ENCODE assay signal across 18 mouse cellular contexts in genomic region chr11:76283841-76284240, GRCm38 (mm10). TPM values are rescaled to one million over a fixed set of nuclear protein-coding genes. Genes with fewer than 3 reads are reported as not detected.
DNase-seq lines count a peak whose midpoint lies in the region; ATAC-seq and TF ChIP-seq lines count a peak whose summit lies in the region.
"Had no signal": no experiment of that assay in that cellular context is flagged by ENCODE, and none has a peak within 500 bp of the region (broad histone marks: within the 10 kb centered on the region; RNA-seq: fewer than 3 reads in every experiment).

No protein-coding gene starts in this region.

- H3K36me3 ChIP-seq in lung, postnatal 0 days (ENCODE audit: insufficient read depth, low read length) = no peaks in the 10 kb centered on the region
- H3K36me3 ChIP-seq: embryonic facial prominence, embryonic 13.5 days; heart, embryonic 12.5 days; hindbrain, embryonic 15.5 days had no signal

- H3K4me3 ChIP-seq in lung, postnatal 0 days (ENCODE audit: low read depth, low read length) = no peak overlapping the region
- no peak overlapping the region for H3K4me3 ChIP-seq in embryonic fibroblast, embryonic 13.5 days (ENCODE audit: insufficient read depth, low read length)
- H3K4me3 ChIP-seq: embryonic facial prominence, embryonic 13.5 days; forebrain, embryonic 13.5 days; heart, embryonic 12.5 days; hindbrain, embryonic 10.5 days; hindbrain, embryonic 15.5 days had no signal

- peak; percentile 5; the same call in 1 of the 2 replicates for TF ChIP-seq CTCF in lung, postnatal 0 days (IDR thresholded peaks at IDR 0.05)
- TF ChIP-seq CTCF in embryonic fibroblast, embryonic 13.5 days (IDR thresholded peaks at IDR 0.05; ENCODE audit: borderline replicate concordance, insufficient read depth, low read length) = no peak

- no peak overlapping the region for H3K27ac ChIP-seq in lung, postnatal 0 days (ENCODE audit: low read length)
- peak overlapping the region; percentile 87 for H3K27ac ChIP-seq in embryonic fibroblast, embryonic 13.5 days (ENCODE audit: insufficient read depth, low read length)
- H3K27ac ChIP-seq: embryonic facial prominence, embryonic 13.5 days; forebrain, embryonic 13.5 days; hindbrain, embryonic 10.5 days; hindbrain, embryonic 15.5 days had no signal

- no peaks in the 10 kb centered on the region for H3K27me3 ChIP-seq in lung, postnatal 0 days (replicated peaks; ENCODE audit: insufficient read depth, low read length)
- H3K27me3 ChIP-seq: embryonic facial prominence, embryonic 13.5 days; forebrain, embryonic 13.5 days; heart, embryonic 12.5 days; hindbrain, embryonic 15.5 days had no signal

- WGBS in lung, postnatal 0 days = 69% methylated on average over 6 of the region's 6 CpGs

- no peaks in the 10 kb centered on the region for H3K9me3 ChIP-seq in lung, postnatal 0 days (ENCODE audit: low read length)
- H3K9me3 ChIP-seq: embryonic facial prominence, embryonic 13.5 days; forebrain, embryonic 13.5 days; heart, embryonic 12.5 days; hindbrain, embryonic 10.5 days; hindbrain, embryonic 15.5 days had no signal

- no peak overlapping the region for H3K9ac ChIP-seq in lung, postnatal 0 days (replicated peaks; ENCODE audit: low read depth)
- H3K9ac ChIP-seq: embryonic facial prominence, embryonic 13.5 days; forebrain, embryonic 13.5 days; forebrain, postnatal 0 days; heart, embryonic 12.5 days; hindbrain, embryonic 15.5 days had no signal

- TF ChIP-seq EP300 in lung, postnatal 0 days (IDR thresholded peaks at IDR 0.05) = no peak

- DNase-seq in adrenal gland, adult 2 months = peak; percentile 30
- DNase-seq in adrenal gland, postnatal 4 days (ENCODE audit: low spot score in 2 of 2) = no peak
- DNase-seq in lung, postnatal 0 days (ENCODE audit: low spot score) = no peak
- DNase-seq in lung, postnatal 36 days = no peak
- no peak for DNase-seq in layer of hippocampus, adult 8-10 months (ENCODE audit: low spot score in 2 of 2)
- no peak for DNase-seq in left cerebral cortex, adult 18-20 months (ENCODE audit: low spot score in 2 of 2)
- DNase-seq: adrenal gland, postnatal 10 days; cerebellum, adult 11-12 months; cerebellum, adult 9-10 months; cerebellum, postnatal 25 days; forebrain, postnatal 0 days had no signal

- H3K4me2 ChIP-seq in lung, postnatal 0 days (replicated peaks; ENCODE audit: low read depth, low read length) = no peak overlapping the region
- H3K4me2 ChIP-seq: embryonic facial prominence, embryonic 13.5 days; forebrain, embryonic 13.5 days; heart, embryonic 12.5 days; hindbrain, embryonic 15.5 days had no signal

- no peak for TF ChIP-seq POLR2A in embryonic fibroblast, embryonic 13.5 days (IDR thresholded peaks at IDR 0.05; ENCODE audit: low read depth, low read length)

- no peaks in the 10 kb centered on the region for H3K4me1 ChIP-seq in lung, postnatal 0 days (ENCODE audit: insufficient read depth, low read depth, low read length)
- peaks cover 28% of the 10 kb centered on the region for H3K4me1 ChIP-seq in embryonic fibroblast, embryonic 13.5 days (ENCODE audit: control insufficient read depth, insufficient read depth, low read length)

- 0 out of 2 replicates have a peak, but pooled peaks have one; percentile 25 for ATAC-seq in lung, postnatal 0 days
- ATAC-seq: forebrain, embryonic 13.5 days; forebrain, postnatal 0 days; intestine, embryonic 16.5 days had no signal

RNA-seq across cellular contexts. Expression of gene Glod4, which starts 40.3 kb away (rescaled TPM):
- 10 to 100 TPM; 76.3 to 86.1 TPM for total RNA-seq in adrenal gland, adult 2 months (2021)
- 1.7 TPM in 2 replicates for polyA plus RNA-seq in adrenal gland, adult 2 months (2012; rRNA removed)
- total RNA-seq in adrenal gland, postnatal 4 days (2021) = 100 to 1,000 TPM in 1 of 2 experiments, 10 to 100 TPM in 1; 85.6 to 109 TPM
- polyA plus RNA-seq in lung, postnatal 0 days (2015; fragmentation: Nextera tagmentation; extraction: Ambion mirVana) = 85.9 and 99.6 TPM in 2 replicates
- polyA plus RNA-seq in embryonic fibroblast, embryonic 13.5 days (2011; ENCODE audit: insufficient read length, low read depth, missing spikeins) = 73.5 and 84.4 TPM in 2 replicates
- total RNA-seq in layer of hippocampus, adult 8-10 months (2022) = 10 to 100 TPM; 55.8 to 59.8 (median 58.0) TPM
- 10 to 100 TPM; 52.9 to 60.4 TPM for total RNA-seq in left cerebral cortex, adult 18-20 months (2021)

RNA-seq across cellular contexts. Expression of gene Mrm3, which starts 40.3 kb away (rescaled TPM):
- 10 to 100 TPM; 18.1 to 21.3 TPM for total RNA-seq in adrenal gland, adult 2 months (2021)
- polyA plus RNA-seq in adrenal gland, adult 2 months (2012; rRNA removed) = 10.4 and 13.0 TPM in 2 replicates
- 10 to 100 TPM; 21.3 to 22.1 TPM for total RNA-seq in adrenal gland, postnatal 4 days (2021)
- polyA plus RNA-seq in lung, postnatal 0 days (2015; fragmentation: Nextera tagmentation; extraction: Ambion mirVana) = 7.7 and 8.0 TPM in 2 replicates
- polyA plus RNA-seq in embryonic fibroblast, embryonic 13.5 days (2011; ENCODE audit: insufficient read length, low read depth, missing spikeins) = 6.1 and 8.6 TPM in 2 replicates
- total RNA-seq in layer of hippocampus, adult 8-10 months (2022) = 10 to 100 TPM; 16.8 to 19.3 (median 17.5) TPM
- 10 to 100 TPM; 18.6 to 20.9 TPM for total RNA-seq in left cerebral cortex, adult 18-20 months (2021)
